Mouse (Mus musculus): ENCODE data around the gene Anpep. TPM values are rescaled to one million over a fixed set of nuclear protein-coding genes. Genes with fewer than 3 reads are reported as not detected.

Anpep gene
- total RNA-seq (2023) = under 1 TPM in 1 of 2 experiments, not detected in 1; 0.52 TPM

GRCm38 (mm10) chr7:79860811-79861210, at the start of gene Anpep:
Gene Anpep (minus strand): TSS chr7:79861059.

DNA sequence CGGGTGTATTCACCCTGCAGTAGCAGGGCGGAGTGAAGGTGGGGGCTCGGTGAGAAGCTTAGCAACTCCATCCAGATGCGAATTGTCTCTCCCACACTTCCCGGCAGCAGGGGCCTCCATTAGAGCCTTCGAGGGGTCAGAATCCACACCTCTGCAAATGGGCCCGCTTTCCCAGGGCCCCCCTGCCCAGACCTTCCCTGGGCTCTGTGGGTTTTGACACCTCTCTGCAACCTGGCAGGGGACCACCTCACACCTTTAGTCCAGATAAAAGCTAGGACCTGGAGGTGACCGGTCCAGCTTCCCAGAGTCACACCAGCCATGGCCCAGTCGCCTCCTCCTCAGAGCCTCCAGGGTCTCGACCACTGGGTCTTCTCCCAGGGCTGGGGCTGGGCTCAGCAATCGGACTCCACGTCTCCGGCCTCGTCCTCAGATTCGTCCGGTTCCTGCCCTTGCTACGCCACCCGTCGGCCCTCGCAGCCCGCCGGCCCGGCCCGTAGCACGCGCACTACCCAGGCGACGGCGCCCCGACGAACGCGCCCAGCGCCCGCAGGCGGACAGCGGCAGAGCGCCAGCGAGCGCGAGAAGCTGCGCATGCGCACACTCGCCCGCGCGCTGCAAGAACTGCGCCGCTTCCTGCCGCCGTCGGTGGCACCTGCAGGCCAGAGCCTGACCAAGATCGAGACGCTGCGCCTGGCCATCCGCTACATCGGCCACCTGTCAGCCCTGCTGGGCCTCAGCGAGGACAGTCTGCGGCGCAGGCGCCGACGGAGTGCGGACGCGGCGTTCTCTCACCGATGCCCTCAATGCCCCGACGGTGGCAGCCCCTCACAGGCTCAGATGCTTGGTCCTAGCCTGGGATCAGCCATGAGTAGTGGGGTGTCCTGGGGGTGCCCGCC, 50.0 kb downstream of the Anpep start, which contains the start of gene Mesp2:
TSS of gene Mesp2 (plus strand) at position 117 of the 896 bp plus-strand sequence.

GRCm38 (mm10) chr7:79793688-79794087, 67.2 kb downstream of the Anpep start, which contains the start of gene Mesp1:
Gene Mesp1 (minus strand): TSS chr7:79793788.

Other genes starting within 250 kb of the Anpep start
- gene Rhcg, start 243.4 kb downstream of the Anpep start, total RNA-seq (2023) = not detected
- gene Ticrr, start 200.9 kb downstream of the Anpep start, total RNA-seq (2023) = 1 to 10 TPM; 2.7 to 4.1 TPM
- under 1 TPM in 1 of 2 experiments, not detected in 1; 0.23 TPM for gene Kif7, start 145.3 kb downstream of the Anpep start, total RNA-seq (2023)
- gene Plin1, start 128.2 kb downstream of the Anpep start, total RNA-seq (2023) = not detected
- gene Pex11a, start 117.9 kb downstream of the Anpep start, total RNA-seq (2023) = under 1 TPM; 0.38 to 0.42 TPM
- gene Wdr93, start 117.9 kb downstream of the Anpep start, total RNA-seq (2023) = not detected
- gene Mesp1, start 67.3 kb downstream of the Anpep start, total RNA-seq (2023) = not detected
- under 1 TPM in 1 of 2 experiments, not detected in 1; 0.26 TPM for gene Mesp2, start 50.3 kb downstream of the Anpep start, total RNA-seq (2023)
- 10 to 100 TPM; 17.2 to 18.5 TPM for gene Ap3s2, start 59.6 kb upstream of the Anpep start, total RNA-seq (2023)
- gene Arpin, start 74.3 kb upstream of the Anpep start, total RNA-seq (2023) = not detected
- 10 to 100 TPM; 63.2 to 81.5 TPM for gene Zfp710, start 163.8 kb upstream of the Anpep start, total RNA-seq (2023)